Mouse (Mus musculus): Measurements from ENCODE around the gene 4930467E23Rik. TPM values are rescaled to one million over a fixed set of nuclear protein-coding genes. Genes with fewer than 3 reads are reported as not detected.
A peak's percentile ranks its signal among the peaks of the same experiment; 100 is the strongest.
"Not testable (repeated sequence)": the region's sequence is repeated elsewhere in the genome, so short reads cannot be mapped to it uniquely, and the experiment has no call there.

Gene 4930467E23Rik
- polyA plus RNA-seq, 1 experiment from 2014 or later = not detected

- H3K27me3 ChIP-seq, H3K9me3 ChIP-seq, H3K4me1 ChIP-seq, H3K9ac ChIP-seq, H3K4me3 ChIP-seq, H3K4me2 ChIP-seq, H3K36me3 ChIP-seq, H3K27ac ChIP-seq: not testable (repeated sequence)
- WGBS = 75% methylated on average over 7 of the region's 7 CpGs
- ATAC-seq (ENCODE audit: borderline replicate concordance, extremely low read depth, low FRiP score, low TSS enrichment) = peak; percentile 73
Measured at GRCm38 (mm10) chr8:19713232-19713834, 16.0 kb upstream of the 4930467E23Rik start.

DNA sequence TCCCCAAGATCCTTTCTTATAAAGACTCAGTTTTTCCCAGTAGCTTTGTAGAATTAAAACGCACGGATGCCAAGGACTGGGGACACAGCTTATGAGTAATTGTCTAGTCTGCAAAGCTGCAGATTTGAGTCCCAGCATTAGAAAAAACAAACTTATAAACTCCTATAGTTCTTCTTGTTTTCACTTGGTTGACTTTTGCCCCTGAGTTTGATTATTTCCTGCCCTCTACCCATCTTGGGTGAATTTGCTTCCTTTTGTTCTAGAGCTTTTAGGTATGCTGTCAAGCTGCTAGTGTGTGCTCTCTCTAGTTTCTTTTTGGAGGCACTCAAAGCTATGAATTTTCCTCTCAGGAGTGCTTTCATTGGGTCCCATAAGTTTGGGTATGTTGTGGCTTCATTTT, 14.9 kb upstream of the 4930467E23Rik start:
- 85% methylated on average over 2 of the region's 2 CpGs for WGBS
- not testable (repeated sequence) for H3K4me3 ChIP-seq; H3K36me3 ChIP-seq; ATAC-seq (ENCODE audit: borderline replicate concordance, extremely low read depth, low FRiP score, low TSS enrichment); H3K4me1 ChIP-seq; H3K27me3 ChIP-seq; H3K4me2 ChIP-seq; H3K27ac ChIP-seq; H3K9ac ChIP-seq; H3K9me3 ChIP-seq

DNA sequence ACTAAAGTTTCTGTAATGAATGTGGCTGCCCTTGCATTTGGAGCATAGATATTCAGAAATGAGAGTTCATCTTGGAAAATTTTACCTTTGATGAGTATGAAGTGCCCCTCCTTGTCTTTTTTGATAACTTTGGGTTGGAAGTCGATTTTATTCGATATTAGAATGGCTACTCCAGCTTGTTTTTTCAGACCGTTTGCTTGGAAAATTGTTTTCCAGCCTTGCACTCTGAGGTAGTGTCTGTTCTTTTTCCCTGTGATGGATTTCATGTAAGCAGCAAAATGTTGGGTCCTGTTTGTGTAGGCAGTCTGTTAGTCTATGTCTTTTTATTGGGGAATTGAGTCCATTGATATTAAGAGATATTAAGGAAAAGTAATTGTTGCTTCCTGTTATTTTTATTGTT, 14.1 kb upstream of the 4930467E23Rik start:
- H3K4me1 ChIP-seq; H3K9me3 ChIP-seq; H3K27ac ChIP-seq; H3K9ac ChIP-seq; H3K4me2 ChIP-seq; H3K27me3 ChIP-seq; H3K4me3 ChIP-seq; ATAC-seq (ENCODE audit: borderline replicate concordance, extremely low read depth, low FRiP score, low TSS enrichment); H3K36me3 ChIP-seq: not testable (repeated sequence)
- WGBS = 83% methylated on average over 3 of the region's 3 CpGs

DNA sequence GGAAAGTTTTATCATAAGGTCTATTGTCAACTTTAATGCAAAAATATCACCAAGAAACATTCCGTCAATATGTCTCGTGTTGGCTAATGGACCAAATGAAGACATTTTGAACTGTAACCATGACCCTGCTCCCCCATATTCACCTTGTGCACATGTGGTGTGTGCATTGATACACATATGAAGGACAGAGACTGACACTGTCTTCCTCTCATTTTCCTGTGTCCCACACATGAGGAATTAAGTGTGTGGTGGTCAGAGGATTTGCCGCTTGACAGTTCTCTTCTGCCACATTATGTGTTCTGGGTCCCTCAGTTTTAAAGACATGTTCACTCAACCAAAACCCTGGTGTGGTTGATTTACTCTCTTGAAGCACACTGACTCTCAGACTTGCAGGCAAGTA, 11.5 kb upstream of the 4930467E23Rik start:
- H3K9me3 ChIP-seq; ATAC-seq (ENCODE audit: borderline replicate concordance, extremely low read depth, low FRiP score, low TSS enrichment); H3K9ac ChIP-seq; H3K36me3 ChIP-seq; H3K27me3 ChIP-seq; H3K4me2 ChIP-seq; H3K27ac ChIP-seq; H3K4me1 ChIP-seq; H3K4me3 ChIP-seq: not testable (repeated sequence)
- 91% methylated on average over 3 of the region's 3 CpGs for WGBS

DNA sequence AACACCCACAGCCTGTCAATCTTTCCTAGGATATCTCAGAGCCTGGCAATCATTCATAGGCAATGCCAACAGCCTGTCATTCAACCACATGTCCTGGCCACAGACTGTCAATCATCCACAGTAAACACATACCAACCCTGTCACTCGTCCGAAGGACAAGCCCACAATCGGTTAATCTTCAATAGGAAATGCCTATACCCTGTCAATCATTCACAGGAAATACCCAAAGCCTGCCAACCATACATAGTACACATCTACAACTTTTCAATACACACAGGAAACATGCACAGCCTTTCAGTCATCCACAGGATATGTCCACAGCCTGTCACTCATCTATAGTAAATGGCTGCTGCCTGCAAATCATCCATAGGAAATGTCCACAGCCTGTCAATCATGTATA, 9.9 kb upstream of the 4930467E23Rik start:
- not testable (repeated sequence) for H3K9ac ChIP-seq; H3K9me3 ChIP-seq; H3K36me3 ChIP-seq; H3K4me2 ChIP-seq; H3K27ac ChIP-seq; ATAC-seq (ENCODE audit: borderline replicate concordance, extremely low read depth, low FRiP score, low TSS enrichment); H3K4me3 ChIP-seq; H3K27me3 ChIP-seq; H3K4me1 ChIP-seq
- 64% methylated on average over 3 of the region's 3 CpGs for WGBS

GRCm38 (mm10) chr8:19724871-19725270, 4.5 kb upstream of the 4930467E23Rik start:
- not testable (repeated sequence) for H3K9ac ChIP-seq; H3K4me3 ChIP-seq; H3K27me3 ChIP-seq; ATAC-seq (ENCODE audit: borderline replicate concordance, extremely low read depth, low FRiP score, low TSS enrichment); H3K4me2 ChIP-seq; H3K9me3 ChIP-seq; H3K36me3 ChIP-seq; H3K27ac ChIP-seq; H3K4me1 ChIP-seq
- 50% methylated on average over 2 of the region's 2 CpGs for WGBS

GRCm38 (mm10) chr8:19751773-19752172, 22.4 kb downstream of the 4930467E23Rik start:
- H3K9ac ChIP-seq; H3K27ac ChIP-seq; H3K4me1 ChIP-seq; ATAC-seq (ENCODE audit: borderline replicate concordance, extremely low read depth, low FRiP score, low TSS enrichment); H3K36me3 ChIP-seq; H3K4me2 ChIP-seq; H3K4me3 ChIP-seq; H3K9me3 ChIP-seq; H3K27me3 ChIP-seq: not testable (repeated sequence)

DNA sequence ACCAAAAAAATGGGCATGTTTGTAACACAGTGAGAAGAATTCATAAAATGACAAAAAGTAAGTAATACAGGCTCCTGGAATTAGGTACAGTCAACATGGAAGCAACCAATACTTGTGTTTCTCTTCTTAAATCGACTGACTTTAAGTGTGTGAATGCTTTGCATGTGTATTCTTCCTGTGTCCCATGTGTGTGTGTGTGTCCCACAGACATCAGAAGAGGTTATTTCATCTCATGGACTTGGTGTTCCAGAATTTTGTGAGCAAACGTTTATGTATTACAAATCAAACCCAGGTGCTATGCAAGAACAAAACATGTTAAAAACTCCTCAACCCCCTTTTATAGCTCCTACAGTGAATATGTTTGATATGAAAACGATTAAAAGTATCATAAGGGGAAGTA, 24.8 kb downstream of the 4930467E23Rik start:
- ATAC-seq (ENCODE audit: borderline replicate concordance, extremely low read depth, low FRiP score, low TSS enrichment); H3K27ac ChIP-seq; H3K4me2 ChIP-seq; H3K9me3 ChIP-seq; H3K4me3 ChIP-seq; H3K27me3 ChIP-seq; H3K9ac ChIP-seq; H3K36me3 ChIP-seq; H3K4me1 ChIP-seq: not testable (repeated sequence)
- WGBS = 43% methylated on average over 3 of the region's 3 CpGs

DNA sequence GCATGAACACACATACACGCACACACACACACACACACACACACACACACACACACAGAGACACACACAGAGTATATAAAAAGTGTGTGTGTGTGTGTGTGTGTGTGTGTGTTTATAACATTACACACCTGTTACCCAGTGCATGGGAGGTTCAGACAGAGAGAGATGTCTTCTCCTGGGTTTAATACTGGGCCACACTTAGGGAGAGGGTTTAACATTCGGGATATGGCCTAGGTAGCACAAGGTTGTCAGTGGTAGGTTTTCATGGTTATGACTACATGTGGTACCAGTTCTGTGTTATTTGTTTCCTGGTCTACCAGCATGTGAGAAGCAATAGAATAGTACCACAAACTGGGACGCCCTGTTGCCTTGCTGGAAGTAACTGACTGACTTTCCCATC, 25.6 kb downstream of the 4930467E23Rik start:
- H3K4me2 ChIP-seq; H3K4me3 ChIP-seq; H3K27ac ChIP-seq; H3K27me3 ChIP-seq; H3K36me3 ChIP-seq; ATAC-seq (ENCODE audit: borderline replicate concordance, extremely low read depth, low FRiP score, low TSS enrichment); H3K9me3 ChIP-seq; H3K4me1 ChIP-seq; H3K9ac ChIP-seq: not testable (repeated sequence)
- WGBS = 67% methylated on average over 3 of the region's 3 CpGs

GRCm38 (mm10) chr8:19761660-19762059, 32.3 kb downstream of the 4930467E23Rik start:
- H3K9ac ChIP-seq; H3K27me3 ChIP-seq; H3K36me3 ChIP-seq; H3K4me3 ChIP-seq; ATAC-seq (ENCODE audit: borderline replicate concordance, extremely low read depth, low FRiP score, low TSS enrichment); H3K27ac ChIP-seq; H3K4me1 ChIP-seq; H3K4me2 ChIP-seq; H3K9me3 ChIP-seq: not testable (repeated sequence)
- 75% methylated on average over 5 of the region's 5 CpGs for WGBS

DNA sequence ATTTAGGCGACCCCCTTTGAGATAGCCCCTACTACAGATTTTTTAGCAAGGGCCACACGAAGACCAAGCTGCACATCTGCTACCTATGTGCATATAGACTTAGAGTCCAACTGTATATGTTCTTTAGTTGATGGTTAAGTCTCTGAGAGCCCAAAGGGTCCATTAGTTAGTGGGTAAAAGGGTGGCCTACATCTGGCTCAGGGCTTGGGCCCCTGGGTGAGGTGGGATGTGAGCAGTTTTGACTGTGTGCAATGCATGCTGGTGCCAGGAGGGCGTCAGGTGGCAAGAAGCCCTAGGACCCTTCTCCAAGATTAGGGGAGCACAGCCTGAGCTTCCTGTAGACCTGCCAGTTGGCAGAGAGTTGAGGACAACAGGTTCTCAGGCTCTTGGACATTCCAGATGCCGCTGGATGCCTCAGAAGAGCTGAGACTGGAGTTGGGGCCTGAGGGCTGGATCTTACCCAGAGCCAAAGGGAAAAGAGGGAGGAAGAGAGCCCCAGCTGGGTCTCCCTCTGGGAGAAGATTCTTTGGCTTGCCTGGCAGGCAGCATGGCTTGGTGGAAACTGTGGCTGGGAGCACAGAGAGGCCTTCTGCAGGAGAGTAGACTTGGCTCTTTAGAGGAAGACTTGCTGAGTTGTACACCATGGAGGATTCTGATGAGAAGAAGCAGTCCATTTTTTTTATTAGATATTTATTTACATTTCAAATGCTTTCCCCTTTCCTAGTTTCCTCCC, 33.6 kb downstream of the 4930467E23Rik start:
- H3K27ac ChIP-seq; H3K36me3 ChIP-seq; H3K27me3 ChIP-seq; H3K4me1 ChIP-seq; H3K9ac ChIP-seq; H3K4me2 ChIP-seq; ATAC-seq (ENCODE audit: borderline replicate concordance, extremely low read depth, low FRiP score, low TSS enrichment); H3K9me3 ChIP-seq; H3K4me3 ChIP-seq: not testable (repeated sequence)
- WGBS = 66% methylated on average over 4 of the region's 4 CpGs

DNA sequence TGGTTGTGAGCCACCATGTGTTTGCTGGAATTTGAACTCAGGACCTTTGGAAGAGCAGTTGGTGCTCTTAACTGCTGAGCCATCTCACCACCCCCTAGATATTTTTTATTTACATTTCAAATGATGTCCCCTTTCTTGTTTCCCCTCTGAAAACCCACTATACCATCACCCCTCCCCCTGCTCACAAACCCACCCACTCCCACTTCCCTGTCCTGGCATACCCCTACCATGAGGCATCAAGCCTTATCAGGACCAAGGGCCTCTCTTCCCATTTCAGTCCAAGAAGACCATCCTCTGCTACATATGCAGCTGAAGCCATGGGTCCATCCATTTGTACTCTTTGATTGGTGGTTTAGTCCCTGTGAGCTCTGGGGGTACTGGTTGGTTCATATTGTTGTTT, 36.2 kb downstream of the 4930467E23Rik start:
- not testable (repeated sequence) for H3K4me3 ChIP-seq; H3K4me2 ChIP-seq; H3K9ac ChIP-seq; H3K9me3 ChIP-seq; H3K4me1 ChIP-seq; H3K27me3 ChIP-seq; H3K27ac ChIP-seq; H3K36me3 ChIP-seq; ATAC-seq (ENCODE audit: borderline replicate concordance, extremely low read depth, low FRiP score, low TSS enrichment)

DNA sequence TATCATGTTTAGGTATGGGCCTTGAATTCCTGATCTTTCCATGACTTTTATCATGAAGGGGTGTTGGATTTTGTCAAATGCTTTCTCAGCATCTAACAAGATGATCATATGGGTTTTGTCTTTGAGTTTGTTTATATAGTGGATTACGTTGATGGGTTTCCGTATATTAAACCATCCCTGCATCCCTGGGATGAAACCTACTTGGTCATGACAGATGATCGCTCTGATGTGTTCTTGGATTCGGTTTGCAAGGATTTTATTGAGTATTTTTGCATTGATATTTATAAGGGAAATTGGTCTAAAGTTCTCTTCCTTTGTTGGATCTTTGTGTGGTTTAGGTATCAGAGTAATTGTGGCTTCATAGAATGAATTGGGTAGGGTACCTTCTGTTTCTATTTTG, 44.1 kb downstream of the 4930467E23Rik start:
- WGBS = 74% methylated on average over 4 of the region's 4 CpGs

More for the DNA sequence above, 44.1 kb downstream of the 4930467E23Rik start:
- not testable (repeated sequence) for ATAC-seq (ENCODE audit: borderline replicate concordance, extremely low read depth, low FRiP score, low TSS enrichment); H3K9ac ChIP-seq; H3K27me3 ChIP-seq; H3K36me3 ChIP-seq; H3K4me1 ChIP-seq; H3K9me3 ChIP-seq; H3K4me2 ChIP-seq; H3K27ac ChIP-seq; H3K4me3 ChIP-seq

Measured in lung, embryonic 15.5 days (tissue).